Mouse (Mus musculus) kidney, adult 2 months (tissue): ENCODE results near the gene Klhl20.

Experiments
- CTCF ChIP-seq: fragments of 200-500 bp; conservative IDR thresholded peaks from 2 replicates; pipeline ENCODE4 v1.5.1; 2011; ENCODE audit warnings: low read depth, mild to moderate bottlenecking, control low read depth, low read length, moderate library complexity, mixed read lengths; ENCODE audit not compliant: insufficient read depth, insufficient read length
- POLR2A ChIP-seq: fragments of 200-500 bp; IDR thresholded peaks from one replicate; pipeline ENCODE4 v1.6.1; 2011; ENCODE audit warnings: low read depth, low read length, control low read depth

DNA sequence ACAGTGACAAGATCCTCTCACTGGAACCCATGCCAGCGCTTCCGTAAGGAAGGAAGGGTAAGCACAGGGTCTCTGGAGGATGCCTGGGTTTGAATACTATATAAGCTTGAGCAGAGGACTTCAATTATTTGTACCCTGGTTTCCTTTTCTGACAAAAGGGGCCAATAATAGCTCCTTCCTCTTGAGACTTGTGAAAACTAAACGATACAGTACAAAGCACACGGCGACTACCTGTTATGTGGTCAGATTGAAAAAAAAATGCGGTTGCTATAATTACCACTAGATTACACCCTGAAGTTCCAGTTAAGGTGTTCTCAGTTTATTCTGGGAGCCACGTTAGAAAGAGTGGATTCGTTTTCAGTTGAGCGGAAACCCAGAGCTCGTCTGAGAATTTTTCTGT, 25.2 kb upstream of the Klhl20 start:
- TF ChIP-seq CTCF (no peak), POLR2A (no peak)
